Mouse (Mus musculus): ENCODE results near the gene Slc41a2. TPM values are rescaled to one million over a fixed set of nuclear protein-coding genes. Genes with fewer than 3 reads are reported as not detected.

Slc41a2 gene
- total and polyA plus RNA-seq, 3 experiments = 0.17 TPM; not detected in 2

- H3K4me2 ChIP-seq (ENCODE audit: insufficient read depth, low read depth, poor library complexity, severe bottlenecking) = no peak overlapping the region
- DNase-seq (ENCODE audit: extremely low read depth) = no peak
- no peaks in the 10 kb centered on the region for H3K79me2 ChIP-seq (replicated peaks; ENCODE audit: control insufficient read depth, extremely low read depth, insufficient read depth, poor library complexity, severe bottlenecking)
- no peaks in the 10 kb centered on the region for H3K27me3 ChIP-seq (replicated peaks)
- H3K36me3 ChIP-seq (replicated peaks in 1 of 2; ENCODE audit: control insufficient read depth in 1 of 2, insufficient read depth in 1 of 2, low read length in 1 of 2) = no peaks in the 10 kb centered on the region
- in situ Hi-C loops (cut with MboI; ENCODE audit: low pct_ligation_motif_present, low pct_unique_long_range_greater_than_20kb, low sequenced_read_pairs) (no loop called here), dilution Hi-C loops (cut with MboI; ENCODE audit: extremely low pct_ligation_motif_present, extremely low pct_unique_long_range_greater_than_20kb, low sequenced_read_pairs) (no loop called here)
- H3K4me3 ChIP-seq (replicated peaks in 1 of 3; ENCODE audit: low read depth in 2 of 3, low read length in 2 of 3, poor library complexity in 1 of 3) = no peak overlapping the region
- TF ChIP-seq PAX5 (IDR thresholded peaks at IDR 0.05; ENCODE audit: low read length) = no peak
- TF ChIP-seq SMC3 (IDR thresholded peaks at IDR 0.05; ENCODE audit: low read depth, low read length) = no peak
- TF ChIP-seq MXI1 (IDR thresholded peaks at IDR 0.05; ENCODE audit: low read depth, low read length) = no peak
- TF ChIP-seq NRF1 (IDR thresholded peaks at IDR 0.05; ENCODE audit: low read depth, low read length) = no peak
- TF ChIP-seq USF2 (conservative IDR thresholded peaks at IDR 0.05; ENCODE audit: low read depth, low read length) = no peak
- no peak for TF ChIP-seq JUND (conservative IDR thresholded peaks at IDR 0.05; ENCODE audit: low read depth, low read length)
- TF ChIP-seq TBP (conservative IDR thresholded peaks at IDR 0.05; ENCODE audit: low read depth, low read length) = no peak
- no peak for TF ChIP-seq TCF12 (IDR thresholded peaks at IDR 0.05; ENCODE audit: low read depth, low read length)
- TF ChIP-seq POLR2AphosphoS2 (IDR thresholded peaks at IDR 0.05; ENCODE audit: low read depth, low read length) = no peak
- no peak for TF ChIP-seq USF1 (IDR thresholded peaks at IDR 0.05; ENCODE audit: low read depth, low read length)
- no peak for TF ChIP-seq IRF4 (IDR thresholded peaks at IDR 0.05; ENCODE audit: low read depth, low read length)
- TF ChIP-seq SIN3A (IDR thresholded peaks at IDR 0.05; ENCODE audit: low read length) = no peak
- TF ChIP-seq MEF2A (IDR thresholded peaks at IDR 0.05; ENCODE audit: borderline replicate concordance, low read depth, low read length) = no peak
- no peak for TF ChIP-seq JUN (IDR thresholded peaks at IDR 0.05; ENCODE audit: insufficient read depth, low read depth, low read length)
- no peak overlapping the region for H3K9ac ChIP-seq (ENCODE audit: insufficient read depth, low read depth)
- no peak overlapping the region for H3K27ac ChIP-seq (ENCODE audit: insufficient read depth, low read depth)
- H3K4me1 ChIP-seq (ENCODE audit: control insufficient read depth in 1 of 2, insufficient read depth in 2 of 2) = no peaks in the 10 kb centered on the region
- H3K9me3 ChIP-seq (replicated peaks; ENCODE audit: low read length) = no peaks in the 10 kb centered on the region
These were observed 89.6 kb downstream of the Slc41a2 start for GRCm38 (mm10) chr10:83248036-83248435.

GRCm38 (mm10) chr10:83245720-83246119, 92.0 kb downstream of the Slc41a2 start:
- Histone ChIP-seq H3K4me3 (replicated peaks in 1 of 3; ENCODE audit: low read depth in 2 of 3, low read length in 2 of 3, poor library complexity in 1 of 3) (no peak overlapping the region), H3K36me3 (replicated peaks in 1 of 2; ENCODE audit: control insufficient read depth in 1 of 2, insufficient read depth in 1 of 2, low read length in 1 of 2) (no peaks in the 10 kb centered on the region), H3K27ac (ENCODE audit: insufficient read depth, low read depth) (no peak overlapping the region), H3K9ac (ENCODE audit: insufficient read depth, low read depth) (no peak overlapping the region), H3K4me2 (ENCODE audit: insufficient read depth, low read depth, poor library complexity, severe bottlenecking) (no peak overlapping the region), H3K4me1 (ENCODE audit: control insufficient read depth in 1 of 2, insufficient read depth in 2 of 2) (no peaks in the 10 kb centered on the region), H3K27me3 (replicated peaks) (no peaks in the 10 kb centered on the region), H3K9me3 (replicated peaks; ENCODE audit: low read length) (no peaks in the 10 kb centered on the region), H3K79me2 (replicated peaks; ENCODE audit: control insufficient read depth, extremely low read depth, insufficient read depth, poor library complexity, severe bottlenecking) (no peaks in the 10 kb centered on the region)
- no peak for TF ChIP-seq HCFC1 (IDR thresholded peaks at IDR 0.05; ENCODE audit: low read depth, low read length)
- no peak for TF ChIP-seq USF2 (conservative IDR thresholded peaks at IDR 0.05; ENCODE audit: low read depth, low read length)
- TF ChIP-seq SIN3A (IDR thresholded peaks at IDR 0.05; ENCODE audit: low read length) = no peak
- TF ChIP-seq EP300 (IDR thresholded peaks at IDR 0.05; ENCODE audit: low read length) = no peak
- TF ChIP-seq GABPA (IDR thresholded peaks at IDR 0.05; ENCODE audit: insufficient replicate concordance, low read depth, low read length) = no peak
- no peak for TF ChIP-seq JUND (conservative IDR thresholded peaks at IDR 0.05; ENCODE audit: low read depth, low read length)
- TF ChIP-seq KAT2A (IDR thresholded peaks at IDR 0.05; ENCODE audit: insufficient replicate concordance, low read length) = no peak
- TF ChIP-seq MYC (IDR thresholded peaks at IDR 0.05; ENCODE audit: low read depth, low read length) = no peak
- TF ChIP-seq MAX (IDR thresholded peaks at IDR 0.05; ENCODE audit: low read length) = no peak
- no peak for TF ChIP-seq ZKSCAN1 (IDR thresholded peaks at IDR 0.05; ENCODE audit: borderline replicate concordance, low read depth, low read length)
- no peak for TF ChIP-seq ELF1 (IDR thresholded peaks at IDR 0.05; ENCODE audit: low read depth, low read length)
- no peak for TF ChIP-seq NELFE (IDR thresholded peaks at IDR 0.05; ENCODE audit: low read depth, low read length)
- no peak for TF ChIP-seq POLR2A (IDR thresholded peaks at IDR 0.05; ENCODE audit: low read depth, low read length)
- TF ChIP-seq CTCF (conservative IDR thresholded peaks at IDR 0.05 in 1 of 2, IDR thresholded peaks at IDR 0.05 in 1 of 2; ENCODE audit: low read depth in 2 of 2, low read length in 2 of 2) = no peak
- no peak for DNase-seq (ENCODE audit: extremely low read depth)
- in situ Hi-C loops (cut with MboI; ENCODE audit: low pct_ligation_motif_present, low pct_unique_long_range_greater_than_20kb, low sequenced_read_pairs) = no loop called here
- dilution Hi-C loops (cut with MboI; ENCODE audit: extremely low pct_ligation_motif_present, extremely low pct_unique_long_range_greater_than_20kb, low sequenced_read_pairs) = no loop called here

All from CH12.LX (cell line).